Mouse (Mus musculus) liver, embryonic 14.5 days (tissue): ENCODE data around the gene Ears2. TPM values are rescaled to one million over a fixed set of nuclear protein-coding genes. Genes with fewer than 3 reads are reported as not detected.

Source experiments
- ATAC-seq: fragments of 200-750 bp; cut with Nextera tagmentation; 2 replicates; pipeline ENCODE4 v1.8.0; 2017; ENCODE audit warnings: moderate number of reproducible peaks, mild to moderate bottlenecking, moderate library complexity; ENCODE audit not compliant: insufficient read depth
- DNase-seq, 3 experiments: peaks; one replicate each; pipeline ENCODE4 v3.0.0-alpha.2; 2012 to 2013; ENCODE audit warnings: low read depth in 3 of 3, low spot score in 3 of 3
- H3K27ac ChIP-seq: fragments of 300-500 bp; sonication (generic); 2 replicates; pipeline ENCODE4 v1.5.1; 2014; ENCODE audit warnings: moderate library complexity, mild to moderate bottlenecking, control low read depth, inconsistent platforms
- H3K27me3 ChIP-seq: fragments of 300-500 bp; sonication (generic); 2 replicates; pipeline ENCODE4 v1.6.1; 2014; ENCODE audit warnings: mild to moderate bottlenecking, low read length, moderate library complexity; ENCODE audit not compliant: control insufficient read depth, insufficient read depth
- H3K36me3 ChIP-seq: fragments of 300-500 bp; sonication (generic); replicated peaks from 2 replicates; pipeline ENCODE4 v1.6.1; 2014; ENCODE audit warnings: low read depth; ENCODE audit not compliant: control insufficient read depth, insufficient read depth
- H3K4me1 ChIP-seq, 2 experiments: fragments of 200-500 bp in 1 of 2; fragments of 300-500 bp in 1 of 2; sonication (generic) in 1 of 2; replicated peaks; 2 replicates each; pipeline ENCODE4 v1.6.1; 2012 to 2014; ENCODE audit warnings: antibody characterized with exemption in 1 of 2, inconsistent platforms in 1 of 2, low read length in 1 of 2; ENCODE audit not compliant: control insufficient read depth in 2 of 2, insufficient read depth in 2 of 2
- H3K4me2 ChIP-seq: fragments of 300-500 bp; sonication (generic); 2 replicates; pipeline ENCODE4 v1.6.1; 2014; ENCODE audit warnings: low read depth, mild to moderate bottlenecking, control low read depth, moderate library complexity
- H3K4me3 ChIP-seq, 2 experiments: fragments of 200-500 bp in 1 of 2; fragments of 300-500 bp in 1 of 2; sonication (generic) in 1 of 2; 2 replicates each; pipeline ENCODE4 v1.5.1; 2012 to 2014; ENCODE audit warnings: low read depth in 2 of 2, low read length in 2 of 2, mild to moderate bottlenecking in 2 of 2, control low read depth in 1 of 2, inconsistent platforms in 1 of 2, moderate library complexity in 1 of 2; ENCODE audit not compliant: insufficient read depth in 1 of 2
- H3K9ac ChIP-seq: fragments of 300-500 bp; sonication (generic); replicated peaks from 2 replicates; pipeline ENCODE4 v1.6.1; 2014; ENCODE audit warnings: mild to moderate bottlenecking, control low read depth, moderate library complexity
- H3K9me3 ChIP-seq: fragments of 300-500 bp; sonication (generic); 2 replicates; pipeline ENCODE4 v1.6.1; 2016; ENCODE audit warnings: low read length, mixed read lengths; ENCODE audit not compliant: control insufficient read depth
- CTCF ChIP-seq: IDR thresholded peaks from 2 replicates; pipeline ENCODE4 v1.5.1; 2016; ENCODE audit warnings: antibody characterized with exemption, low read depth, control low read depth
- EP300 ChIP-seq: IDR thresholded peaks from 2 replicates; pipeline ENCODE4 v1.6.1; 2016; ENCODE audit warnings: antibody characterized with exemption, low read depth
- WGBS: fragments of 180-500 bp; shearing (Covaris S2); extraction: QIAGEN DNeasy Blood & Tissue Kit; methylation state at CpG from one replicate; pipeline ENCODE4 v1.1.7; 2014; ENCODE audit not compliant: insufficient replicate concordance; 5-methylcytosine and 5-hydroxymethylcytosine counted together
- polyA plus RNA-seq, 2 experiments: library from polyadenylated mRNA; depleted of rRNA in 1 of 2; stranded (reverse) in 1 of 2; unstranded in 1 of 2; fragments of >200 nt; fragmentation: Nextera tagmentation in 1 of 2; extraction: Ambion mirVana in 1 of 2; gene quantifications; 2 replicates each; pipeline versions ENCODE4 v1.2.1 to v1.2.3; 2012 to 2014

The Ears2 gene
- polyA plus RNA-seq, 2 experiments, result 3.7 to 6.9 TPM

DNA sequence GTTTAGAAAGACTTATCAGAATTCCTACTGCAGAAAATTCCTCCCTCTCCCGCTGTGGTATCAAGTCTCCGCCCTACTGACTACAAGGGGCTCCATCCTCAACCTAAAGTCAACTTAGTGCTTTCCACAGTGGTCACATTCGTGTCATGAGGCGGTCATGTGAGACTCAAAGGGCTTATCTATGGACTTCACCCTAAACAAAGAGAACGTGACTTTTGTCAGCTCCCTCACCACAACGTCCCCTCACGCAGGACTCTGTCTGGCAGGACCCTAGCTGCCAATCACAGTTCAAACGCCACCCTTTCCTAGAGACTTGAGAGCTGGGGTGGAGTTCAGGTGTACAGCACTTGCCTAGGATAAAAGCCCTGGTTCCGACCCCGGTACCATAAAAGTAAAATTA, 54.1 kb downstream of the Ears2 start:
- H3K4me1 ChIP-seq, result peaks cover 21 to 32% of the 10 kb centered on the region in 2 experiments
- TF ChIP-seq CTCF (no peak), EP300 (no peak)
- WGBS, result 41% methylated on average over 10 of the region's 10 CpGs
- no peaks in the 10 kb centered on the region for H3K9me3 ChIP-seq
- ATAC-seq, result no peak
- peaks cover 4% of the 10 kb centered on the region; the same call in 1 of the 2 replicates for H3K36me3 ChIP-seq
- no peak overlapping the region for H3K27ac ChIP-seq
- no peak overlapping the region for H3K4me2 ChIP-seq
- H3K4me3 ChIP-seq, result no peak overlapping the region
- no peak overlapping the region for H3K9ac ChIP-seq
- no peak for DNase-seq
- no peaks in the 10 kb centered on the region for H3K27me3 ChIP-seq

DNA sequence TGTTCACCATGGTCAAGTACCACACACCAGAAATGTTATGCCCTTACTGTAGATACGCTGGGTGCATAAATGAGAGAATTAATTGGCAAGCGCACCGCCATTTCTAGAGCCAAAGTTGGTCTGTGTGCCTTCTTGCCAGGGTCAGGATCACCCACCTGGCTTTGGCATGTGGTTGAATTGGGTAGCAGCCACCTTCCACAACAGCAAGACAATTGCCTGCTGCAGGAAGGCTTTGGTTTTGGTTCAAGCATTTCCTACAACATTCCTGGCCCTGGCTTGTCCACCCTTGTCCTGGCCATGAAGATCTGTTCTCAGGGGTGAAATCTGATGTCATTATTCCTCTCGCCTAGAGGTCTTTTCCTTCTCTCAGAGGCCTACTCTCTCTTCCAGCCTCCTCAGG, 54.7 kb downstream of the Ears2 start:
- Histone ChIP-seq H3K27ac (no peak overlapping the region), H3K36me3 (peaks cover 4% of the 10 kb centered on the region; the same call in 1 of the 2 replicates), H3K9me3 (no peaks in the 10 kb centered on the region), H3K27me3 (no peaks in the 10 kb centered on the region), H3K4me2 (no peak overlapping the region), H3K9ac (no peak overlapping the region), H3K4me1 (peaks cover 15 to 26% of the 10 kb centered on the region in 2 experiments), H3K4me3 (no peak overlapping the region)
- TF ChIP-seq CTCF (no peak), EP300 (no peak)
- 84% methylated on average over 4 of the region's 4 CpGs for WGBS
- ATAC-seq, result no peak
- no peak for DNase-seq

DNA sequence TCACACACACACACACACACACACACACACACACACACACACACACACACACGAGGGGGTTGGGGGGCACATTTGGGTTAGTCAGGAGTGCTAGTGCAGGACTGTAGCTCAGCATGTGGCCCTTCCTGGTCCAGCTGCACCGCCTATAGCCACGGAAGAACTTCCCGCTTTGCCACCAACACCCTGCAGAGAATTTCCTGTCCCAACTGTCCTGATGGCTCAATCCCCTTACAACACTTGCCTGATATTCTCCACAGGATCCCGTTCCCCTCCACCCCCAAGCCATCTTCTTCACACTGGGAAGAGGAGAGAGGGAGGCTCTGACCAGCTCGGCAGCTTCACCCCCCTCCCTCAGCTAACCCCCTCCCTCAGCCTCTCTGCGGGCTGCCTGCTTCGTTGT, 66.7 kb downstream of the Ears2 start:
- Histone ChIP-seq H3K4me3 (no peak overlapping the region), H3K9me3 (no peaks in the 10 kb centered on the region), H3K4me2 (no peak overlapping the region), H3K36me3 (peaks cover 33% of the 10 kb centered on the region), H3K27me3 (no peaks in the 10 kb centered on the region), H3K27ac (no peak overlapping the region), H3K9ac (no peak overlapping the region), H3K4me1 (no peaks in the 10 kb centered on the region)
- ATAC-seq (no peak), DNase-seq (no peak)
- 68% methylated on average over 8 of the region's 8 CpGs for WGBS
- TF ChIP-seq EP300 (no peak), CTCF (no peak)

DNA sequence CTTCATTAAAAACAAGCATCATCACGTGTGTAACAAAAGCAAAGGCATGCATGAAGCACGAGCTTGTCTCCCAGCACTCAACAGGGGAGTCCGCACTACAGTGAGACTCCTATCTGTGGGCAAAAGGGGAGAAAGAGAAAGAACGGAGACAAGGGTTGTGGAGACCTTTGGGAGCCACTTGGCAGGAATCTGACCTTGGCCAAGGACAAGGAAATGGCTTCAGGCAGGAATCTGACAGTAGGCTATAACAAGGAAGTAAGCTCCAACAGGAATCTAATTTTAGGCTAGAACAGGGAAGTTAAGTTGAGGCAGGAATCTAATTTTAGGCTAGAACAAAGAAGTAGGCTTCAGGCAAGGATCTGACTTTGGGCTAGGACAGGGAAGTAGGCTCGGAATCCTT, 71.1 kb downstream of the Ears2 start:
- ATAC-seq, result no peak

More for the DNA sequence above, 71.1 kb downstream of the Ears2 start:
- no peak overlapping the region for H3K27ac ChIP-seq
- H3K4me2 ChIP-seq, result no peak overlapping the region
- H3K9me3 ChIP-seq, result no peaks in the 10 kb centered on the region
- WGBS, result 80% methylated on average over 5 of the region's 5 CpGs
- no peak for DNase-seq
- no peaks in the 10 kb centered on the region for H3K27me3 ChIP-seq
- no peak overlapping the region for H3K4me3 ChIP-seq
- H3K9ac ChIP-seq, result no peak overlapping the region
- peaks cover 35% of the 10 kb centered on the region for H3K36me3 ChIP-seq
- no peak for TF ChIP-seq CTCF
- no peak for TF ChIP-seq EP300
- no peaks in the 10 kb centered on the region for H3K4me1 ChIP-seq

Other genes with a start within 250 kb of the Ears2 start
- 0.01 TPM in 1 of 2 replicates, not detected in the other for gene Scnn1b, start 202.2 kb downstream of the Ears2 start, polyA plus RNA-seq (2012; rRNA removed)
- gene Scnn1b, start 202.2 kb downstream of the Ears2 start, polyA plus RNA-seq (2014; fragmentation: Nextera tagmentation; extraction: Ambion mirVana), result not detected in 2 replicates
- gene Cog7, start 85.6 kb downstream of the Ears2 start, polyA plus RNA-seq (2012; rRNA removed), result 5.6 and 7.2 TPM in 2 replicates
- 4.7 and 4.8 TPM in 2 replicates for gene Cog7, start 85.6 kb downstream of the Ears2 start, polyA plus RNA-seq (2014; fragmentation: Nextera tagmentation; extraction: Ambion mirVana)
- 21.9 and 23.5 TPM in 2 replicates for gene Gga2, start 46.0 kb downstream of the Ears2 start, polyA plus RNA-seq (2012; rRNA removed)
- gene Gga2, start 46.0 kb downstream of the Ears2 start, polyA plus RNA-seq (2014; fragmentation: Nextera tagmentation; extraction: Ambion mirVana), result 18.2 and 21.4 TPM in 2 replicates
- 11.3 and 11.7 TPM in 2 replicates for gene Ubfd1, start 88 bp downstream of the Ears2 start, polyA plus RNA-seq (2012; rRNA removed)
- gene Ubfd1, start 88 bp downstream of the Ears2 start, polyA plus RNA-seq (2014; fragmentation: Nextera tagmentation; extraction: Ambion mirVana), result 16.9 and 20.5 TPM in 2 replicates
- 32.6 and 58.5 TPM in 2 replicates for gene Ndufab1, start 34.6 kb upstream of the Ears2 start, polyA plus RNA-seq (2012; rRNA removed)
- 419 and 440 TPM in 2 replicates for gene Ndufab1, start 34.6 kb upstream of the Ears2 start, polyA plus RNA-seq (2014; fragmentation: Nextera tagmentation; extraction: Ambion mirVana)
- gene Palb2, start 65.7 kb upstream of the Ears2 start, polyA plus RNA-seq (2012; rRNA removed), result 8.7 and 9.4 TPM in 2 replicates
- 10.7 and 13.9 TPM in 2 replicates for gene Palb2, start 65.7 kb upstream of the Ears2 start, polyA plus RNA-seq (2014; fragmentation: Nextera tagmentation; extraction: Ambion mirVana)
- 29.6 and 32.6 TPM in 2 replicates for gene Dctn5, start 65.8 kb upstream of the Ears2 start, polyA plus RNA-seq (2012; rRNA removed)
- 38.5 and 39.0 TPM in 2 replicates for gene Dctn5, start 65.8 kb upstream of the Ears2 start, polyA plus RNA-seq (2014; fragmentation: Nextera tagmentation; extraction: Ambion mirVana)
- 53.5 and 59.6 TPM in 2 replicates for gene Plk1, start 92.2 kb upstream of the Ears2 start, polyA plus RNA-seq (2012; rRNA removed)
- 77.0 and 87.0 TPM in 2 replicates for gene Plk1, start 92.2 kb upstream of the Ears2 start, polyA plus RNA-seq (2014; fragmentation: Nextera tagmentation; extraction: Ambion mirVana)
- gene Ern2, start 118.9 kb upstream of the Ears2 start, polyA plus RNA-seq (2012; rRNA removed), result 0.01 TPM in 1 of 2 replicates, not detected in the other
- gene Ern2, start 118.9 kb upstream of the Ears2 start, polyA plus RNA-seq (2014; fragmentation: Nextera tagmentation; extraction: Ambion mirVana), result not detected in 2 replicates
- 1.2 and 1.4 TPM in 2 replicates for gene Chp2, start 152.2 kb upstream of the Ears2 start, polyA plus RNA-seq (2012; rRNA removed)
- 0.50 and 0.71 TPM in 2 replicates for gene Chp2, start 152.2 kb upstream of the Ears2 start, polyA plus RNA-seq (2014; fragmentation: Nextera tagmentation; extraction: Ambion mirVana)
- 1.6 TPM in 2 replicates for gene Prkcb, start 221.5 kb upstream of the Ears2 start, polyA plus RNA-seq (2012; rRNA removed)
- 2.3 and 2.4 TPM in 2 replicates for gene Prkcb, start 221.5 kb upstream of the Ears2 start, polyA plus RNA-seq (2014; fragmentation: Nextera tagmentation; extraction: Ambion mirVana)